Mouse (Mus musculus): ENCODE results near the gene Abhd12.

Gene Abhd12

DNA sequence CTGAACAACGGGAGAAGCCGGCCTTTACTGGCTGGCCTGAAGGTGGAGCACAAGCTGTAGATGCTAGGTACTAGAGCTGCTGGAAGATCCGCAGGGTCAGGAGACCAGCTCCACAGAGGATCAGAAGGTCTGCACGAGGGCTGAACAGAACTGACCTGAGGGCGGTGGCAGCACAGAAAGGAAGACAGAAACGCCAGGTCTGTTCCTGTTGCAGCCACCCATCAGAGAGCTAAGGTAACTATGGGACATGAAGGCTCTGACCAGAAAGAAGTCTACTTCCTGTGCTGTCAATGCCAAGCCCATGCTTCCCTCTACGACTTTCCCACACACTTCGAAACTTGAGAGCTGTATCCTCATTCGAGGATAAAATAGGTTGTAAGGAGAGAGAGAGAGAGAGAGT, 53.3 kb downstream of the Abhd12 start:
- no peak for DNase-seq (ENCODE audit: low read depth, low spot score)

DNA sequence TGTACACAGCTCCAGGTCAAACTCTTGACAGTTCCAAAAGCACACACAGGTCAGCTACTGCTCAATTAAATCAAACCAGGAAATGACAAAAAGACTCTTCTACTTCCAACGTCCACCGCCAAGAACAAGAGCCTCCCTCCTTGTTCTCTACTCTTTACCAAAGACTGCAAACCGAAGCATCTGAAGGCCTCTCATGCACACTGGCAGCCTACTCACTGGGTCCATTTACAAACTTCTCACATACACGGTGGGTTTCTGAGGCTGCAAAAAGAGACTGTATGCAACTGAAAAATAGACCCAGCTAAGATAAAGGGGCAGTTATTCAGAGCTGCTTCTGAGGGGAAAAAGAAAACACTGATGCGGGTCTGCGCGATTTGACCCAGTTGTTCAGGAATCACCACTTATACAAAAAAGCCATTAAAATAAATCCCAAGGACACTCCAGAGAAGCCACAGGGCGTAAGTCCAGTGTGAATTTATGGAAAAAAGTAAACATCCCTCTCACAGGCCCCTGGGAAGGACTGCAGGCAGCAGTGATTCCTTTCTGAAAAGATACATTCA, 57.0 kb downstream of the Abhd12 start:
- DNase-seq (ENCODE audit: low read depth, low spot score) = no peak

DNA sequence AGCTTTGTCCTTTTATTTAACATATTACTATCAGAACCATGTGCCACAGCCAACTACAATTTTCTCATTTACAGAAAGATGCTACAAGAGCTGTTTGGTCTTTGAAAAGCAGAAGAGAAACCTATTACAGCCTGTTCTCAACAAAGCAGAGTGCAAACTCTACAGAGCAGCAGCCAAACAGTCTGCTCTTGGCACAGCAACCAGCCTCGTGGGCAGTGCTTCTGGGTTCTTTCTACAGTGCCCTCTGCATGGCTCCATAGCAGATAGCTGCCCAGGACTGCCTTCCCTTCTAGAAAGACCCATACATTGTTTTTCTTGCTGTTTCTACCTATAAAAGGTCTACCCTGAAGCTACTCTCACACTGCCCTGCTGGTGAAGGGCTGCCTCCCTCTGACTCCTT, 59.7 kb downstream of the Abhd12 start:
- DNase-seq (ENCODE audit: low read depth, low spot score) = no peak

DNA sequence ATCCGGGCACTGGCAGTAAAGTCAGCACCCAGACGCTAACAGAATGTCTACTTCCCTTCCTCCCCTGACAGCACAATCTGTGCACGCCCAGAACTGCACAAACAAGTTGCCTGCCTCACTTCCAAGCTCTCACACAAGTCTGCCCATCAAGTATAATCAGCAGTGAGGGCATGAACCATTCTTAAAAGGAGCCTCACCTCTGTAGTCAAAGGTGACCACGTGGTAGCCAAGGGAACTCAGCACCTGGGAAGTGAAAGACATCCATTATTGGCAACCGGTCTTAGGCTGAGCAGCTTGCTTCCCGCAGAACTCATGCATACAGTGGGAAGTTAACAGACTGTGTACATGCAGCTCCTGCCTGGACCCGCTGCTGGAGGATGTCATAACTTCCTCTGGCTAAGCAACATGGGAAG, 62.5 kb downstream of the Abhd12 start:
- DNase-seq (ENCODE audit: low read depth, low spot score) = no peak

DNA sequence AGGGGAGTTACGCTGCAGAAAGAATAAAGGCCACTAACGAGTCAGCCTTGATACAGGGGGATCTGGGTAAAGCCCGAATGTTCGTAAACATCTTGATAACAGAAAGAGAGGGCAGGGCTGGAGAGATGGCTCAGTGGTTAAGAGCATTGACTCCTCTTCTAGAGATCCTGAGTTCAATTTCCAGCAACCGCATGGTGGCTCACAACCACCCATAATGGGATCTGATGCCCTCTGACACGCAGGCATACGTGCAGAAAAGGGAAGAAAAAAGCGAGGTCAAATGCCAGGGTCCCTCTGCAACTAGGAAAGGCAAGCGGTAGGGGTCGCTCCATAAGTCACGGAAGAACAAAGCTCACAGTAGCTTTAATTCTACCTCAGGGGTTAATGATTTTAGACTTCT, 63.4 kb downstream of the Abhd12 start:
- DNase-seq (ENCODE audit: low read depth, low spot score) = no peak

DNA sequence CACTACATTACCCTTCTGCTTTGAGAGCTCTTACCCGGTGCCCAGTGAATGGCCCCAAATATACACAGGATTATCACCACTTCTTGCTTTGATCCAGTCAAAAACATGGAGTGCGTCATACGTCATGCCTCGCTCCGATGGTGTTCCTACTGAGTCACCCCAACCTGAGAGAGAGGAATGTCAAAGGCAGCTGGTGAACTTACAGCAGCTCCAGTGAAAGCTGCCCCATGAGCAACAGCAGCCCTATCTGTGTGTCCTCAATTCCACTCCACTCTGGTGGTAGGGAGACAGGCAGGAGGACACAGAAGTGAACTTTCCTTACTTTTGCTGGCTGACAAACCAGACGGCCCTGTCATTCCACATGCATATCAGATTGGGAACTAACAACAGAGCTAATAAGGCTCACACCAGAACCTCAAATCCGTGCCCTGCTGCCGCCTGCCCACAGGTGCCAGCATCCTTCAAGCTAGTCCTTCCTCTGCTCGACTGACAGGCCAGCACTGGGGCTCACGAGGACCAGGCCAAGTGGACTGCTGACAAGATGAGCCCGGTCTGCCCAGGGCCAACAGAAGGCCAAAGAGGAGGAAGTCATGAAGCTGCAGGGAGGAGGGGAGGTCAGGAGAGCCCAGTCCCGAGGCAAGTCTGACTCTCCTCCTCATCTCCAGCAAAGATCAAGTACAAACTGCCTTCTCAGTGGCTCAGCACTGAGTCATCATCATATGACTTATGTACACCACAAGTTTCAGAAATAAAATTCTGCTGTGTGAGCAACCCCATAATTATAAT, 64.7 kb downstream of the Abhd12 start:
- peak; percentile 62 for DNase-seq (ENCODE audit: low read depth, low spot score)

DNA sequence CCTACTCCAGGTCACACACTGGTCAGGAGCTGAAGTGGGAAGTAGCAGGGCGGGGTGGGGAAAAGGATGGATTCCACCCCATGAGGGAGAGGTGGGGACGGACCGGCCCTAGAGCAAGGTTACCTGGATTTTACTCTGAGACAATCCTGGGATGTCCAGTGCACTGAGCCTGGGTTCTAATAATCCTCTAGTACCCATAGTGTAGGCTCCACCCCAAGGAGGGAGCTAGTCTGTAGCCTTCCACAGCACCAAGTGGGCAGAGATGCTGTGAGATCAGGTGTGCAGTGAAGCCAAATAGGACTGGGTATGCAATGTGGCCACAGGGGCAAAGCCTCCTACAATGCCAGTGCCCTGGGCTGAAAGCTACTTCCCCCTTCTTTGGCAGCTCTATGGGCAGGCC, 66.8 kb downstream of the Abhd12 start:
- no peak for DNase-seq (ENCODE audit: low read depth, low spot score)

DNA sequence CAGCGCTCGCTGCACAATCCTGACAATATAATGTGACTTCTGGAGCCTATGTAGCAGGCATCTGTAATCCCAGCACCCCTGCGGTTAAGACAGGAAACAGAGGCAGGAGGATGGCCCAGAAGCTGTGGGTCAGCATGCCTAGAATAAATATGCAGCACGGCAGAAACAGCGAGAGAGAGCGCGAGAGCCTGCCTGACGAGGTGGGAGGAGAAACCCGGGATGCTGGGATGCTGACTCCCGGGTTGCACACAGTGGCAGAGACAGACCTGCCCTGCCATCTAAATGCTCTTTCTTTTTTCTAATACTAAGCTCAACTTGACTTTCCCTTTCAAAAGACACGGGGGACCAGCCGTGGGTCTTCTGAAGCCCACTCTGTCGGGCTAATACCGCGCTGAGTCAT, 67.6 kb downstream of the Abhd12 start:
- no peak for DNase-seq (ENCODE audit: low read depth, low spot score)

DNA sequence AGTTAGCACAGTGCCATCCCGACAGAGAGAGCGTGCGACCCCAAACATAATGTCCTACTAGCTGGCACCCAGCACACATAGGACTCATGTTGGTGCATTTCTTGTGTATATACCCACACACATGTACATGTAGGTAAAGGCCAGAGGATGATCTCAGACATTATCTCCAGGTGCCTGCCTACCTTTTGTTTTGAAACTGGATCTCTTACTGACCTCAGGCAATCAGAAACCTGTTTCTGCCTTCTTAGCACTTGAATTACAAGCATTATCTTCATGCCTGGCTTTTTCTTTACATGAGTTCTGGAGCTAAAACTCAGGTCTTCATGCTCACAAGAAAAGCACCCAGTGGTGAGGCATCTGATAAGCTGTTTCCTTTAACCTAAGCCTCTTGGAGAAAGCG, 68.6 kb downstream of the Abhd12 start:
- no peak for DNase-seq (ENCODE audit: low read depth, low spot score)

DNA sequence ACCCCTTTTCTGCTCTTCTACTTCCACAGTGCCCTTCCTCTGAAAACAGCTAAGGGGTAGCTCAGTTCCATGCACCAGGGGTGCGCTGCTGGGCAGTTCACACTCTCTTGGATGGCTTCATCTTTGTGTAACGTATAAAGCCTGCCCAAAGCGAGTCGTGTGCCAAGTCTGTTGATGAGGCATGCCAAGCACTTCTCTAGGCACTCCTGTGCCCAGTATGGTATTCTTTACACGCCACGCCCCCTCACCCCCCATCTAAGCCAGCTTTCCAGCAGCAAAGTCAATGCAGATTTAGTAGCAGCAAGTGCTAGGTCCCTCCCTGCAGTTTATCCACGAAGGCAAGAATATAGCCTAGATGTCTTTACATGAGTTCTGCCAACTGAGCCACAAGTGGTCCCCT, 69.9 kb downstream of the Abhd12 start:
- no peak for DNase-seq (ENCODE audit: low read depth, low spot score)

DNA sequence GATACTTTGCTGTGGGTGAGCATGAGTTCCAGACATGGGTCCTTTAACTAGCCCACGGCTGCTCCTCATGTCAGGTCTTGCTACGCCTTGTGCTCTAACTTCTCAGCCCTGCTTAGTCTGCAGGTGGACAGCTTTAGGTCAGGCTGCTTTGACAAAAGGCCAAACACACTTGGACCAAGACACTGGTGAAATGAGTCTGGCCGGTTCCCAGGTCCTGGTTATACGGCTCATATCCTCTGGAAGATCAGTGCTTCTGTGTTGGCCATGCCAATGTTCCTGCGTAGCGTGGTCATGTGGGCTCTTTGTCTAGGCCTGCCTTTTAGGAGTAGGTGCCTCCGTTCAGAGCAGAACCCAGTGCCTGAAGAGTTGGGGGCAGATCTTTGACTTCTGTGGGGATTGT, 72.5 kb downstream of the Abhd12 start:
- no peak for DNase-seq (ENCODE audit: low read depth, low spot score)

DNA sequence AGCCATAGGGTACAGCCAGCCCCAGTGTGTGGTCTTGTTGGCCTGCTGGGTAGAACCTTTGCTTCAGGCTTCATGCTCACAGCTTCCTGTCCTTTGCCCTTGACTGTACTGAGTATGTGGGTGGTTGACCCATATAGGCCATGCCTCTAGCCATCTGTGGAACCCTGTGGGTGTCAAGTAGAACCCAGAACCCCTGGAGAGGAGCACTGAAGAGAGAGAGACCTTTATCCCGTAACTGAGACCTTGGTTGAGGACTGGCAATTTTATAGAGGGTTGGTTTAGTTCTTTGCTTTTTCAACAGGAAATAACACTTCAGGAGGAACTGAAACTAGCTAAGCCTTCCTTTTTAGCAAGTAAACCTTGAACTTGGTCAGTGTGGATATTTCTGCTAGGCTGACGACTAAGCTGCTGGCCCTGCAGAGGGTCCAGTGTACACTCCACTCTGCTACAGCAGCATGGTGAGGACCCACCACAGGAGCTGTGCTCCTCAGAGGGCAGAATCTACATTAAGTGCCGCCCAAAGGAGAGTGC, 73.6 kb downstream of the Abhd12 start:
- DNase-seq (ENCODE audit: low read depth, low spot score) = no peak

DNA sequence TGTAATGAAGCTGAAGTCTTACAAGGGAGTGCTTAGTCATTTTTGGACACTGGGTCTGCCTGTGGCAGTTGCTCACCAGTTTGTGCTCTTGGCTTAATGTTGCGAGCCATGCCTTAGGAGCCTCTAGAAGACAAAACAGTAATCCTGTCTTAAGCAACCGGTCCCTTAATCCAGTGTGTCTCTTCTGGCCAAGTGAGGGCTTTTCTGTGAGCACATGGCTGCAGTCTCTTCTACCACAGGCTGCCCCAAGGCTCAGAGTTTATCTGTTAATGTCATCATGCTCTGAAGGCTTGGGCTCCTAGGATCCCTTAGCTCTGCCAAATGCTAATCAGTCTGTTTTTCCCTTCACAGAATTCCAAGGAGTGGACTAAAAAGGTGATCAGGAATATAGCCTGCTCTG, 74.5 kb downstream of the Abhd12 start:
- no peak for DNase-seq (ENCODE audit: low read depth, low spot score)

DNA sequence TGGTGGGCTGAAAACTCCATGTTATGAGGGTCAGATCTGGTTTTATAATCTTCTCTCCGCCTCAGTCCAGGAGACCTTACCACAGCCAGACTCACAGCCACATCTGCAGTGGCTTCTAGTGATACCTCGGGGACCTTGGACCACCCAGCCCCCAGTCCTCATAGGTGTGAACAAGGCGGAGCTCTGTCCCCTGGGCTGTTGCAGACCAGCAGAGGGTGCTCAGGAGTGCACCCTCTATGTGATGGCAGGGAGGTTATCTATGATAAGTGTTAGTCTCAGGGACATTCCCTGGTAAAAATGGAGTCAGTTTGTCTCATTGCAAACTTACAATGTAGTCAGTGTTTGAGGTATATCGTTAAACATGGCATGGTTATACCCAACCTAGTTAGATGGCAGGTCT, 75.9 kb downstream of the Abhd12 start:
- no peak for DNase-seq (ENCODE audit: low read depth, low spot score)

DNA sequence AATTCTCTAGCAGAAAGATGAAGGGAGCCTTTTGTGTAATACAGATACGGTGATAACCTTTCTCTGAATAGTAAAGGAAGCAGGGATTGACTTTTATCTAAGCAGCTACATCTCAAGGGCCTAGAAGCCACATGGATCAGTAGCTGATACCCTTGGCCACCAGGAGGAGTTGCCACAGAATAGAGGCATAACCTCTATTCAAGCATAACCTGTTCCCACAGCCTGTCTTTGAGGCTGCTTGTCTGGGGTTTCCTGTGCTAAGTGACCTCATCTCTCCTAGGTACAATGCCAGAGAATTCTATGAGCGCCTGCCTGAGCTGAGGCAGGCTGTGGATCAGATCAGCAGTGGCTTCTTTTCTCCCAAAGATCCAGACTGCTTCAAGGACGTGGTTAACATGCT, 76.4 kb downstream of the Abhd12 start:
- no peak for DNase-seq (ENCODE audit: low read depth, low spot score)

DNA sequence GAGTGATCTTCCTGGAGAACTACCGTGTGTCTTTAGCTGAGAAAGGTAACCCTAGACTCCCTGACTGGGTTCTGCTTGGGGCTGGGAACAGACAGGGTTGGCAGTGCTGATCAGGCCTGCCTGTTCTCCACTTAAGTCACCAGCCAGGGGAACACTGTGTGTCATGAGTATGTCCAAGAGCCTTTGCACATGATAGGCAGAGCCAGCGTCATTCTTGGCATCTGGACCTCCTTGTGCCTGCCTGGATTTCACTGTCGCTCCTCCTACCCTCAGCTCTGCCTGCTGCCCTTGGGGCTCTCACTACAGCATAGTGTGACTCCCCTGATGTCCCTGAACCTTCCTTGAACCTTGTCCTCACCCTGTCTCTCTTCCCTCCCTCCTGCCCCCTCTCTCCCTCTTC, 78.1 kb downstream of the Abhd12 start:
- DNase-seq (ENCODE audit: low read depth, low spot score) = peak; percentile 45

DNA sequence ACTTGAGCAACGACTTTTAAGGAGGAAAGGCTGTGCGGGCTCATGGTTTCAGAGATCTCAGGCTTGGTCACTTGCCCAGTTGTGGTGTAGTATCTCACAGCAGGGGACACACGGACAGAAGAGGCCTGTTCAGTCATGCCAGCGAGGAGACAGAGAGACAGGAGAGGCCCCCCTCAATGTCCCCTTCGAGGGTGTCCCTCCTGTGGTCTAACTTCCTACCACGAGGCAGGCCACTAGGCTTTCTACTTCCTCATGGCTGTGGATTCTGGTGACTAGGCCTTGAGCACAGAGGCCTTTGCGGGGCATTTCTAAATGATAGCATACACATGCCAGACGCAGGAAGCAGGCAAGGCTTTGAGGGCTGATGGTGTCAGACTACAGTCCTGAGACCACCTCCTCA, 81.6 kb downstream of the Abhd12 start:
- no peak for DNase-seq (ENCODE audit: low read depth, low spot score)

DNA sequence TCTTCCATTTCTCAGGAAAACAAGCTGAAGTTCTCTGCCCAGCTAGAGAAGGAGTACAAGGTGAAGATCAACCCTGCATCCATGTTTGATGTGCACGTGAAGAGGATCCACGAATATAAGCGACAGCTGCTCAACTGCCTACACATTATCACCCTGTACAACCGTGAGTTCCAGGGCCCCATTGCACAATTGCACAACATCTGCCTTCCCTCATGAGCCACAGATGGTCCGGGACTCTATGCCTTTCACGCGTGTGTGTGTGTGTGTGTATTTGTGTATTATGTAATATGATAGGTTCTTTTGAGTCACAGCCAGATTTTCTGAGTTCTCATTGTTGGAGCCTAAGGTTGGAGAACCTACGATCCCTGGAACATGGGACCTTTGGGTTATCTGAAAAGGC, 83.8 kb downstream of the Abhd12 start:
- DNase-seq (ENCODE audit: low read depth, low spot score) = no peak

DNA sequence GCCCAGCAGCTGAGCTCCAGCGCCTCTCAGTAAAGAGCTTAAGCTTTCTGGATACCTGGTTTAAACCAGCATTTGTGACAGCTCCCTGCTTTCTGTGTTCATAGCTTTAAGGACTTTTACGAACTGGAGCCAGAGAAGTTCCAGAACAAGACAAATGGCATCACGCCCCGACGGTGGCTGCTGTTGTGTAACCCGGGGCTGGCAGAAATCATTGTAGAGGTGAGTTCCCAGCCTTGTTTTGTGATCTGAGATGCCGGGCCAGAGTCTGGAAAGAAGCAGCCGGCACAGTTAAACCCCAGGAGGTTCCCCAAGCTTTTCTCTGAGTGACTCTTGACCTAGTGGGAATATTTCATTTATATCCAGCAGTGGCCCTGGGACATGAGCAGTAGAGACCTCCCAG, 85.8 kb downstream of the Abhd12 start:
- no peak for DNase-seq (ENCODE audit: low read depth, low spot score)

DNA sequence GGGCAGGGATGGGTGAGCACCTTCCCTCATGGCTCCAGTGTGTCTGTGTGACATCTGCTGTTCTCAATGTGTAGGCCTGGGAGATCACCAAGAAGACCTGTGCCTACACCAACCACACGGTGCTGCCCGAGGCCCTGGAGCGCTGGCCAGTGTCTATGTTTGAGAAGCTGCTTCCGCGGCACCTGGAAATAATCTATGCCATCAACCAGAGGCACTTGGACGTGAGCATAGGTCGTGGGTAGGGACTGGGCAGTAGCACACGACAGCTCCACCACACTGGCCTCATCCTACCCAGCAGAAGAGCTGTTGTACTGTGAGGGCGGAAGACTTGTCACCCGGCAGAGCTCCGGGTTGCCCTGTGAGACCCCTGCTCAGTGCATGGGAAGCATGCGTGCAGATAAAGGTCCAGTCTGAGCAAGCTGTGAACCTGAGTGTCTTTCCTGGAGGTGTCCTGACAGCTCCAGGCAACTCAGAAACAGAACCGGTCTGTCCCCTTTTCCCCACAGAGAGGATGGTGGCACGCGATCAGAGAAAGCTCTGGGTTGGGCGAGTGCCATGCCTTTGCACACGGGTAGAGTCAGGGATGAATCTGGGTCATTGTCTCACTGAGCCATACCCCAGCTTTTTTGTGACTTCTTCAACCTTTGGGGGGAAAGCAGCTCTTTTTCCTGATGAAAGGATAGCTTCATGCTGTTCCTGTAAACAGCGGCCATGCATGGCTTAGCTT, 87.7 kb downstream of the Abhd12 start:
- no peak for DNase-seq (ENCODE audit: low read depth, low spot score)

DNA sequence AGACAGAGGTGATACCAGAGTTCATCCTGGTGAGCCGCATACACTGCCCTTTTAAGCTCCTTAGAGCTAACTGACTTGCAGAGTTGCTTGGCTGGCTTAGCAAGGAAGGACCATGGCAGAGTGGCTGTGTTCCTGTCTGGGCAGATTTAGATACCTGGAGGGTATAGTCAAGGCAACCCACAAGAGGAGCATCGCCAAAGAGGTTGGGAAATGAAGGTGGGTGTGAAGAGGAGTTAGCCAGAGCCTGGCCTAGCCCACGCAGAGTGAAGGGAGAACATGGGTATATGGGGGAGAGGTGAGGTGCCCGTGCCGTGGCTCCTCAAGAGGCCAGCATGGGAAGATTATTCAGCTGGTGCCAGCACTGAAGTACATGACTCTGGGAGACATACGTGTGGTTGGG, 91.7 kb downstream of the Abhd12 start:
- DNase-seq (ENCODE audit: low read depth, low spot score) = no peak

DNA sequence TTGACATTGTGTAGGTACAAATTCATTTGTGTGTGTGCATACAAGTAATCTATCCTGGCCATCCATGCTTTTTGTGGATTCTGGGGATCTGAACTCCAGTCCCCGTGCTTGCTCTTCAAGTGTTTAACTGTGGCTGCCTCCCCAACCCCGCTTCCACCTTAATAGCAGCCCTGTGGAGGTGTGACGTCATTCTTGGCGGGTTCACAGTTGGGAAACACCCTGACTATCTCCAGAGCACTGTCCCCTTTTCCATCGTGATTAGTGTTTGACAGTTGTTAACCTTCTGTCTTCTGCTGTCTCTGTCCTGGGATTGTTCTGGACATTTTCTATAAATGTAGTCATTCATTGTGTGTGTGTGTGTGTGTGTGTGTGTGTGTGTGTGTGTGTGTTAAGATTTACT, 93.9 kb downstream of the Abhd12 start:
- no peak for DNase-seq (ENCODE audit: low read depth, low spot score)

DNA sequence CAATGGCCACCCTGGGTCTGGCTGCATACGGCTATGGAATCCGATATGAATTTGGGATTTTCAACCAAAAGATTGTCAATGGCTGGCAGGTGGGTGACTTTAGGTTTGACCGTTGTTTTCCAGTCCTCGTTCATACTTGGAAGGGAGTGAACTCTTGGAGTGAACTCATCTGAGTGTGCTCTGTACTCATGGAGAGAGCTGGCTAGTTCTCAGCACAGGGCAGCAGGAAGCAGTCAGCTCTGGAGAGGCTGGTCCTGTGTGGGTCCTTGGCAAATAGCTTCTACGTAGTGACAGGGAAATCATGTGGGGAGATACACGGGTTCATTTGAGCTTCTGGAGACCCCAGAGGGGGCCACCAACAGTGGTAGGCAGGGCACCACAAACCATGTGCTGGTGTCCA, 95.7 kb downstream of the Abhd12 start:
- DNase-seq (ENCODE audit: low read depth, low spot score) = no peak

Data from skeletal muscle tissue, adult 2 months (tissue).